Mouse (Mus musculus): Measurements from ENCODE around the gene Coil. TPM values are rescaled to one million over a fixed set of nuclear protein-coding genes. Genes with fewer than 3 reads are reported as not detected.

The Coil gene
- polyA plus RNA-seq, 1 experiment: 14.7 TPM

- no peak for DNase-seq
- TF ChIP-seq CTCF (IDR thresholded peaks at IDR 0.05; ENCODE audit: borderline replicate concordance, control insufficient read depth, extremely low read depth, insufficient read depth, low read length, poor library complexity) (no peak), POLR2A (IDR thresholded peaks at IDR 0.05; ENCODE audit: control insufficient read depth, extremely low read depth, insufficient read depth, low read length, poor library complexity) (no peak)
- Histone ChIP-seq H3K27ac (ENCODE audit: control insufficient read depth, insufficient read depth, low read length) (no peak overlapping the region), H3K4me1 (replicated peaks; ENCODE audit: control insufficient read depth, insufficient read depth, low read length) (peaks cover 41% of the 10 kb centered on the region), H3K27me3 (ENCODE audit: control insufficient read depth, insufficient read depth, low read length) (no peaks in the 10 kb centered on the region), H3K36me3 (ENCODE audit: control insufficient read depth, insufficient read depth, low read length) (peaks cover 19% of the 10 kb centered on the region), H3K4me3 (ENCODE audit: control insufficient read depth, insufficient read depth, low read length) (peak overlapping the region; percentile 24; the same call in 1 of the 2 replicates)
- WGBS: 76% methylated on average over 7 of the region's 7 CpGs
These were observed 31.5 kb downstream of the Coil start for GRCm38 (mm10) chr11:89001569-89001968.

- TF ChIP-seq CTCF (IDR thresholded peaks at IDR 0.05; ENCODE audit: borderline replicate concordance, control insufficient read depth, extremely low read depth, insufficient read depth, low read length, poor library complexity): no peak
- no peak for TF ChIP-seq POLR2A (IDR thresholded peaks at IDR 0.05; ENCODE audit: control insufficient read depth, extremely low read depth, insufficient read depth, low read length, poor library complexity)
- H3K36me3 ChIP-seq (ENCODE audit: control insufficient read depth, insufficient read depth, low read length): peaks cover 20% of the 10 kb centered on the region
- DNase-seq: no peak
- no peaks in the 10 kb centered on the region for H3K27me3 ChIP-seq (ENCODE audit: control insufficient read depth, insufficient read depth, low read length)
- peaks cover 41% of the 10 kb centered on the region for H3K4me1 ChIP-seq (replicated peaks; ENCODE audit: control insufficient read depth, insufficient read depth, low read length)
- WGBS: 81% methylated on average over 5 of the region's 5 CpGs
- H3K27ac ChIP-seq (ENCODE audit: control insufficient read depth, insufficient read depth, low read length): no peak overlapping the region
- no peak overlapping the region for H3K4me3 ChIP-seq (ENCODE audit: control insufficient read depth, insufficient read depth, low read length)
These were observed 32.0 kb downstream of the Coil start for GRCm38 (mm10) chr11:89002068-89002467.

- WGBS: 75% methylated on average over 5 of the region's 5 CpGs
- Histone ChIP-seq H3K27me3 (ENCODE audit: control insufficient read depth, insufficient read depth, low read length) (no peaks in the 10 kb centered on the region), H3K4me1 (replicated peaks; ENCODE audit: control insufficient read depth, insufficient read depth, low read length) (peaks cover 41% of the 10 kb centered on the region), H3K4me3 (ENCODE audit: control insufficient read depth, insufficient read depth, low read length) (no peak overlapping the region), H3K36me3 (ENCODE audit: control insufficient read depth, insufficient read depth, low read length) (peaks cover 20% of the 10 kb centered on the region), H3K27ac (ENCODE audit: control insufficient read depth, insufficient read depth, low read length) (no peak overlapping the region)
- no peak for TF ChIP-seq CTCF (IDR thresholded peaks at IDR 0.05; ENCODE audit: borderline replicate concordance, control insufficient read depth, extremely low read depth, insufficient read depth, low read length, poor library complexity)
- no peak for TF ChIP-seq POLR2A (IDR thresholded peaks at IDR 0.05; ENCODE audit: control insufficient read depth, extremely low read depth, insufficient read depth, low read length, poor library complexity)
- no peak for DNase-seq
These were observed 32.6 kb downstream of the Coil start for GRCm38 (mm10) chr11:89002621-89003020.

- Histone ChIP-seq H3K27me3 (ENCODE audit: control insufficient read depth, insufficient read depth, low read length) (no peaks in the 10 kb centered on the region), H3K36me3 (ENCODE audit: control insufficient read depth, insufficient read depth, low read length) (peaks cover 22% of the 10 kb centered on the region), H3K4me3 (ENCODE audit: control insufficient read depth, insufficient read depth, low read length) (no peak overlapping the region), H3K4me1 (replicated peaks; ENCODE audit: control insufficient read depth, insufficient read depth, low read length) (peaks cover 41% of the 10 kb centered on the region), H3K27ac (ENCODE audit: control insufficient read depth, insufficient read depth, low read length) (no peak overlapping the region)
- WGBS: 83% methylated on average over 6 of the region's 6 CpGs
- TF ChIP-seq POLR2A (IDR thresholded peaks at IDR 0.05; ENCODE audit: control insufficient read depth, extremely low read depth, insufficient read depth, low read length, poor library complexity) (no peak), CTCF (IDR thresholded peaks at IDR 0.05; ENCODE audit: borderline replicate concordance, control insufficient read depth, extremely low read depth, insufficient read depth, low read length, poor library complexity) (no peak)
- no peak for DNase-seq
These were observed 33.0 kb downstream of the Coil start for GRCm38 (mm10) chr11:89003078-89003477.

GRCm38 (mm10) chr11:89003726-89004125 is 33.7 kb downstream of the Coil start:
- no peaks in the 10 kb centered on the region for H3K27me3 ChIP-seq (ENCODE audit: control insufficient read depth, insufficient read depth, low read length)
- TF ChIP-seq CTCF (IDR thresholded peaks at IDR 0.05; ENCODE audit: borderline replicate concordance, control insufficient read depth, extremely low read depth, insufficient read depth, low read length, poor library complexity) (no peak), POLR2A (IDR thresholded peaks at IDR 0.05; ENCODE audit: control insufficient read depth, extremely low read depth, insufficient read depth, low read length, poor library complexity) (no peak)
- H3K4me3 ChIP-seq (ENCODE audit: control insufficient read depth, insufficient read depth, low read length): no peak overlapping the region
- H3K36me3 ChIP-seq (ENCODE audit: control insufficient read depth, insufficient read depth, low read length): peaks cover 28% of the 10 kb centered on the region
- H3K27ac ChIP-seq (ENCODE audit: control insufficient read depth, insufficient read depth, low read length): no peak overlapping the region
- DNase-seq: no peak
- WGBS: 66% methylated on average over 4 of the region's 4 CpGs
- peaks cover 40% of the 10 kb centered on the region for H3K4me1 ChIP-seq (replicated peaks; ENCODE audit: control insufficient read depth, insufficient read depth, low read length)

- H3K36me3 ChIP-seq (ENCODE audit: control insufficient read depth, insufficient read depth, low read length): peaks cover 44% of the 10 kb centered on the region
- TF ChIP-seq CTCF (IDR thresholded peaks at IDR 0.05; ENCODE audit: borderline replicate concordance, control insufficient read depth, extremely low read depth, insufficient read depth, low read length, poor library complexity): no peak
- no peak for TF ChIP-seq POLR2A (IDR thresholded peaks at IDR 0.05; ENCODE audit: control insufficient read depth, extremely low read depth, insufficient read depth, low read length, poor library complexity)
- peaks cover 34% of the 10 kb centered on the region for H3K4me1 ChIP-seq (replicated peaks; ENCODE audit: control insufficient read depth, insufficient read depth, low read length)
- no peak overlapping the region for H3K4me3 ChIP-seq (ENCODE audit: control insufficient read depth, insufficient read depth, low read length)
- 95% methylated on average over 5 of the region's 5 CpGs for WGBS
- H3K27ac ChIP-seq (ENCODE audit: control insufficient read depth, insufficient read depth, low read length): no peak overlapping the region
- no peaks in the 10 kb centered on the region for H3K27me3 ChIP-seq (ENCODE audit: control insufficient read depth, insufficient read depth, low read length)
- no peak for DNase-seq
These were observed 35.4 kb downstream of the Coil start for GRCm38 (mm10) chr11:89005473-89005872.

GRCm38 (mm10) chr11:89006404-89006803 is 36.4 kb downstream of the Coil start:
- peaks cover 54% of the 10 kb centered on the region for H3K36me3 ChIP-seq (ENCODE audit: control insufficient read depth, insufficient read depth, low read length)
- H3K27me3 ChIP-seq (ENCODE audit: control insufficient read depth, insufficient read depth, low read length): no peaks in the 10 kb centered on the region
- no peak overlapping the region for H3K4me3 ChIP-seq (ENCODE audit: control insufficient read depth, insufficient read depth, low read length)
- no peak overlapping the region for H3K27ac ChIP-seq (ENCODE audit: control insufficient read depth, insufficient read depth, low read length)
- H3K4me1 ChIP-seq (replicated peaks; ENCODE audit: control insufficient read depth, insufficient read depth, low read length): peaks cover 25% of the 10 kb centered on the region
- DNase-seq: no peak
- no peak for TF ChIP-seq POLR2A (IDR thresholded peaks at IDR 0.05; ENCODE audit: control insufficient read depth, extremely low read depth, insufficient read depth, low read length, poor library complexity)
- no peak for TF ChIP-seq CTCF (IDR thresholded peaks at IDR 0.05; ENCODE audit: borderline replicate concordance, control insufficient read depth, extremely low read depth, insufficient read depth, low read length, poor library complexity)

Data from thymus, adult 2 months (tissue).